Mouse (Mus musculus) cerebellum, postnatal 14 days (tissue): ENCODE data around the gene Smurf1.

Experiments used
- DNase-seq, 2 experiments: peaks; one replicate each; pipeline ENCODE4 v3.0.0; 2021; ENCODE audit warnings: mixed read lengths in 2 of 2

The Smurf1 gene

DNA sequence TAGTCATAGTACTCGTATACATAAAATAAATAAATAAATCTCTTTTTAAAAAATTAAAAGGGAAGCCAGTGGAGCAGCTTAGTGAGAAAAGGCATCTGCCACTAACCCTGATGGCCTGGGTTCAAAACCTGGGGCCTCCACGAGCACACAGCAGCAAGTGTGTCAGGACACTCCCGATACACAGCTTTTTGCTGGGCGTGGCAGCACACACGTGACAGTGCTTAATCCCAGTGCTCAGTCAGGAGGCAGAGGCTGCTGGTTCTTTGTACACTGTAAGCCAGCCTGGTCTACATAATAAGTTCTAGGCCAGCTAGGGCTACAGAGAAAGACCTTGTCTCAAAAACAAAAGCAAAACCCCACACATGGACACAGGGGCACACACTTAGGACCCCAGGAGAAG is 52.3 kb downstream of the Smurf1 start:
- no peak for DNase-seq

DNA sequence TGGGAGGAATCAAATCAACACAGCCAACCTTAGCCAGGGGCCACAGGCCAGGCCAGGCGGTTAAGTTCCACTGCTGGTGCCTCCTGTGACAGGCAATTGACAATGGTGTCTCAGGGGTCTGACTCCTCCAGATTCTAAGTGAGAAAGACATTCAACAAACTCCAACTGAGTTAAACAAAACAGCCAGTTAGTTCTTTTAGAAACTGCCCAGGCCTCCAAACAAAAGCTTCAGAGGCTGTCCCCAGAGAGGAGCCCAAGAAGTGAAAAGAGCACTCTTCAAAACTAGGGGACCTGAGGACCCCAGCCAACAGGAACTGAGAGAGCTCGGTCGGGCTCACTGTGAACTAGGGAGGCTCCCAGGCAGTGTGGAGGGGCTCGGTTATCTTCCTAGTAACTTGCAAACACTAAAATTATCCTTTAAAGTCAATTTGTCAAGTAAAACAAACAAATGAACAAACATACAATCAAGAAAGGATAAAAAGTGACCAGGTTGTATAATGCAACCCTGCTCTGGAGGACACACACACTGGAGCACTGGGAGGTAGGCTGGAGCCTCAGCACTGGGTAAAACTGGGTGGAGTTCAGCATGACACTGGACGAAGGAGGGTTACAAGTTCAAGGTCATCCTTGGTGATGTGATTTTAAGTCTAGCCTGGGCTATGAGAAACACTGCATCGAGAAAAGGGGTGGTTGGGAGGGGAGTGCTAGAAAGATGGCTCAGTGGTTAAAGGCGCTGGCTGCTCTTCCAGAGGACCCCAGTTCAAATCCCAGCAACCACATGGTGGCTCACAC is 52.9 kb downstream of the Smurf1 start:
- DNase-seq, result no peak

DNA sequence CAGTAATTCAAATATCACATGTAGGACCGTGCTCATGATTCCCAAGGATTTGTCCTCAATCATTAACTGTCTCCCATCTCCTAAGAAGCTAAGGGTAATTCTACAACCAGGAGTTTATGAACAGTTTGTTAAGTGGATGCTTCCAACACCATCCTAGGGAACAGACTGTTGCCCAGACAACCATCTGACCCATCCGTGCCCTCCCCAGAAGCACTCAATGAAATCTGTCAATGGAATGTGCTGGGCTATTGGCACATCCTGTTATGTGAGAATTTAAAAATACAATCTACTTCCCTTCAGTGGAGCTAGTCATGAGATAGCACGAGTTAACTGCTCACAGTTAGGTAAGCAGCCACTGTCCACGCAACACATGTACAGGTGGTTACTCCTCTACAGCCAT is 56.1 kb downstream of the Smurf1 start:
- DNase-seq, result no peak

DNA sequence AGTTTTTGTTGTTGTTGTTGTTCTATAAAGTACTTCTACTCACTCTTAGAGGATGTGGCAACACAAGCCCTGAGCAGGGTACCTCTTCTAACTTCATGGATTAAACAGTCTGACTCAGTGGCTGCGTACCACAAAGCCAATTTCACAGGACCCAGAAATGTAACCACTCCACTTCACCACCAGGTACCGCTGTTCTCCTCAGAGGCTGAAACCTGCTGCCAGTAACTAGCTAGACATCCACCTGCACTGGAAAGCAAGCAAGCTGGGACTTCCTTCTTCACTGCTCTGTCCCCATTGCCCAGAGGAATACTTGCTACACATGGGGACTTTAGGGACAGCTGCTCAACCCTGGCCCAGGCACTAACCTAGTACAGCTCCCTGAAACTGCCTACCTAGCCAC is 58.1 kb downstream of the Smurf1 start:
- no peak for DNase-seq

DNA sequence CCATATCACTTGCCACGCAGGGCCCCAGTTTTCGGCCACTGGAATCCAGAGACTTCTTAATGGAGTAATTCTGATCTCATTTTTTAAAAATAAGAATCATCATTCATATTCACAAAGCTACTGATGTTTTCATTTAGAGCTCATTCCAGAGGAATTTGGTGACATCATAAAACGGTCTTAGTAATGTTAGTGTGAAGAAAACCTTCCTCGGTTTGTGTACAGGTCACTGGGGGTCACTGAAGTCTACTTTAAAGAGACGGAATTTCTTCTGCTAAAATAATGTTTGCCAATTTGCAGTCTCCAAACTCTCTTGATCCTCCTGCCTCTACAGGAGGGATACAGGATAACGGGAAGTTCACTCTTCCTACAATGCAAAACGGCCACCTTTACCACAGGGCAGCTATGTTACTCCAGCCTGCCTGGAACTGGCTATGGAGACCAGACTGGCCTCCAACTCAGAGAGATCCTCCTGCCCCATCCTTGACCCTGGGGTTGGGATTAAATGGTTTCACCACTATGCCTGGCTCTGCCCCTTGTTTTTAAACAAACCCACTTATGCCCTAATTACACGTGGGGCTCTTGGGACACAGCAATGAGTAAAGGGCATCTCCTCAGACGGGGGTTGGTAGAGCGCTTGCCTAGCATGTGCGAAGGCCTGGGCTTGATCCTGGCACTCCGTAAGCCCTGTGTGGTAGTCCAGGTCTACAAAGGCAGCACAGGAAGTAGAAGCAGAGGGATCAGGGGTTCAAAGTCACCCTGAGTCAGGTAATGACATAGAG is 61.1 kb downstream of the Smurf1 start:
- no peak for DNase-seq

DNA sequence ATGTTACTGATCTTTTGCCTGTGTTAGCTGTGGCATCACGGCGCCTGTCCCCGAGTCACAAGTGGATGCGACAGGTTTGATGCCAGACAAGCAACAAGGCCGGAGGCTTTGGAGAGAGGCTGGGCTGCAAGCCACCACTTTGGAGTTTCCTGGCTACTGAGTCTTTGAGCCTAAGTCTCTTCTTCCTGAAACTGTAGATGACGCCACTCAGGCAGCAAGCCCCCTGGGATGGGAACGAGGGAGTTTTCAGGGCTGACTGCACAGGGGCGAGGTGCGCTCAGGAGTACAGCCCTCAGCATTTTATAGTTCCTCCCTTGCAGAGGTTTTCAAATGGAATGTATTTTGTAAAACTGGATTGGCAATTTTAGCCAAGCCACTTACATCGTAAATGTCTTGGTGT is 63.9 kb downstream of the Smurf1 start:
- DNase-seq, result no peak

DNA sequence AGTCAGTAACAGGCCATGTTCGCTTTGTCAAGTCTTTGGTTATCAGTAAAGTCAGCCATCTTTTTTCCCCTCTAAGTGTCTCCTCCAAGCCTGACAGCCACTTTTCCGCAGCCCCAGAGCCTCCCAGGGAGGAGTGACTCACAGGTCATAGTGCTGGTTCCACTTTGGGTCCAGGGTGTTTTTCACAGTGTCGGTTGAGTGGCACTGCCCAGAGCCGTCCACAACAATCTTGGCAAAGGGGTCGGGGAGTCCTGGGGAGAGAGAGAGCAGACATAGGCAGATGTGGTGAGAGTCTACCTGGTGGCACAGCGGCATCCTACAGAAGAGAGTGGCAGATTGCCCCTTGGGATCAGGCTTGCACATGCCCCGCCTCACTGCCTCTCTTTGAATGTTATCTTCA is 64.6 kb downstream of the Smurf1 start:
- DNase-seq, result no peak

DNA sequence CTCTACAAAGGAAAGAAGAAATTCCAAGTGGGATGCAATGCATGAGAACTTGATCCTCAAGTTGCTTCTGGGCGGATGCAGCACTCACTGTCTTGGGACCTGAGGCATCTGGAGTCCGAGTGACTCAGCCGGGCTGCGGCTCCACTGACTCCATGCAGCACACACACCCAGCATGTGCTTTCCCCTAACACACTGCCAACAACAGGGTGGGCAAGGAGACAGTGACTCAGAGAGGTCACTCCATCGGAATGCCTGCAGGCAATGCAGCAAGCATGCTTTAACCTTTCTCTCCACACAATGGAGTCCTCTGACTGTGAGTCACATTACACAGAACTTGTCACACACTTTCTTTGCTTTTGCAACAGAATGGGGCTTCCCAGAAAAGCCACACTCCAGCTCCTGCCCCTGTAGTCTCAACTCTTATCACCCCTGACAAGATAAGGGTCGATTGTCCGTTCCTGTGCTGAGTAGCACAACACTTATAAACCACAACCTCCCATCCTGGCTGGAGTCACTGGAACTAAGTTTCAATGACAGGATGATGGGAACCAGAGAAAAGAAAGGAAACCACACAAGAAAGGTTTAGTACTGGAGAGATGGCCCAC is 67.1 kb downstream of the Smurf1 start:
- DNase-seq, result no peak

DNA sequence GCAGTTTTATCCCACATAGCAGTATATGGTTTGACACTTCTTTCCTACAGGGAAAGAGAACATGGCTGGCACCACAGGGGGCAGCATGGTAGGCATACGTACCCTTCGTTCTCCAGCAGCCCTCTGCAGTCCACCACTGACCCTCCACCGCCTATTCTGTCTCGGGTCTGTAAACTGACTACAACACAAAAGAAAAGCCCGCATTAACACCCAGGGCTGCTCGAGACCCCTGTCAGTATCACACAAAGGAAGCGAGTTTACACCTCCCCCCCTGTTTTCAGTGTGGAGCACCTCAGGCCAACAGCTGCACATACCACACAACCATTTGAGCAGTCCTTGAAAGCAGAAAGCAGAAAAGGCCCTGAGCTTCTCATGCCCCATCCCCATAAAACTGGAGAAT is 67.8 kb downstream of the Smurf1 start:
- DNase-seq, result no peak

DNA sequence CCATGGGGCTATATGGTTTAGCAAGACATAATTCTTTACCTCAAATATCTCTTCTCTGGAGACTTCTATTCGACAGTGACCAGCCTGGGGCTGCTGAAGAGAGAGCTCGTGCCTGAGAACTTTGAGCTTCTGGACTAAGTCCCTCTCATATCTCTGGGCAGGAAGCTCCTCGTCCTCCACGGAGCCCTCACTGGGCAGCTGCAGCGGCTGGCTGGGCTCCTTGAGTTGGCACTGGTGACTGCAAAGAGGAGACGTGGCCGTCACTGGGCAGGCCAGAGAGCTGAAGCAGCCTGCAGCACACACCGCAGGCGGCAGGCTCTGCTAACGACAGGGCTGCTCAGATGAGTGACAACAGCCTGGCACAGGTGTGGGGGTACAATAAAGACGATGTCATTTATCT is 74.4 kb downstream of the Smurf1 start:
- DNase-seq, result peak in 1 of 2 experiments; percentile 26

DNA sequence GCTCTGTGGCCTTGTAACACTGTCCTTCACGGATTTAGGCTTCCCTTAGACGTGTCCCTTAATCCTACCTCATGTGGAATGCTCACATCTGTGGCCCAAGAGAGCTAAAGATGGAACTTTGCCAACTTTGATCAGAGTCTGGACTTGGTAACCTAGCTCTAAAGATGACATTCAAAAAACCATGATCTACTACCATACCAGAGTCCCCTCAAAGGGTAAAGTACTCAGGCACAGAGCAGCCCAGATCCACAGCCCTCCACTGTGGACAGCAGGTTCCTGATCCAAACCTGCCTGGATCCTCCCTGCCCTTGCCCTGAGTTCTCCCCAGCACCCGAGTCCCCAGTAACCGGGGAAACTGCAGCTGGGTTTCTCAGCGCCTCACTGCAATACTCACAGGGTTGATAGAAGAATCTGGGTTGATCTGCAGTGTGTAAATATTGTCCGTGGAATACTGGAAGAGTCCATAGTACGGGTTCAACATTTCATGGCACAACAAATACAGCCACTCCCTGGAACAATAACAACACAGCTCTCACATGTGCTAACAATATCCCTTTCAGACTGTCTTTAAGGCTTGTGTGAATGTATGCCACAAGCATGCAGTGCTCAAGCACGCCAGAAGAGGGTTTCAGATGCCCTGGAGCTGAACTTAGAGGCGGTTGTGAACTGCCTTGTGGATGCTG is 79.5 kb downstream of the Smurf1 start:
- DNase-seq, result no peak

DNA sequence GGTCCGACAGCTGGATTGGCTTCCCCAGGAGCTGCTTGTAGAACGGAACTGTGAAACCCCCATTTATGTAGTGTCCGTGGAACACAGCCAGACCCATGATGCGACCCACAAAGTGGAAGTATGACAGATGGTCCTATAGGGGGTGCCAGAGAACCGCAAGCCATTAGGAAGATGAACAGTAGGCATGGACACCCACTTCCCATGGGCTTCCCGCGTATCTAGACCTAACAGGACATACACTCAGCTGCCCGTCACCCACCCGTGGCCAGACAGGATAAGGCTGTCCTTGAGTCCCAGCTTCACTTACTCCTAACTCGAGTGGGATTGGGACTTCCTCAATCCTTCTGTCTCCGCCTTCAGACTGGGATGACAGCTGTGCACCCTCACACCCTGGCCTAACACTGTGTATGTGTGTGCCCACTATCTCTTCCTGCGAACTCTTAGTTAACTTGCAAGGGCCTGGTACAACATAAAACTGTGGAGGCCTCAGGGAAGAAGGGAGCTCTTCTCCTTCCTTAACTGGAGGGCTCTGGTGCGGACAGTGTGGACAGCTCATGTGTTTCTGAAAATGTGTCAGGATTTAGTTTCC is 80.9 kb downstream of the Smurf1 start:
- DNase-seq, result peak; percentile 71 to 79

DNA sequence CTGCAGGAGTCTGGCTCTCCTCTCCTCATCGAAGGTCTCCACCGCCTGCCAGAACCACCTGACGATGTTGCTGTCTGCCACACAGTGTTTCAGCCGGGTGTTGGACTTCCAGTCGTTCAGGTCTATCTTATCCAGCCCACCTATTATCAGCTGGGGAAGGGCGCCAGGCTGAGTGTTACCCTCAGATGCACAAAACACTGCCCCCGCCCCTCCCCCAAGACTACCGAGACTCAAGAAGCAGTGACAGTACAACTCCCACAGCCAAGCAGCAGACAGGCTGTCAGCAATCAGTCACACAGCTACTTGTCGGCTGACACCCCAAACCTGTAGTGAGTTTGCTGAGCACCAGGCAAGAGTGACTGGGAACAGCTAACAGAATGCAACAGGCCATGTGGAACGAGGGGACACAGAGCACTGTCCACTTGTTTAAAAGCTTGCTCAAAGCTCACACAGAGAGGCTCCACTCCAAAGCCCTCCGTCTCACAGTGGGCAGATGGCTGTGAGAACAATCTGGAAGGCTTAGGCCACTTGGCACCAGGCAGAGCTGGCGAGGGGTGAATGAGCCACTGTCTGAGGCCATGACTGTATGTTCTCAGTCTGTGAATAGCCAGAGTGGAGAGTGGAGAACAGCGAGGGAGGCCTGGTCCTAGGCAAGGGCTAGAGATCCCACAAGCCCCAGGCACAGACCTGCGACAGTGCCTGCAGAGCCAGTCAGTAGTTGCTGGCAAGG is 83.8 kb downstream of the Smurf1 start:
- DNase-seq, result peak; percentile 79 to 82

DNA sequence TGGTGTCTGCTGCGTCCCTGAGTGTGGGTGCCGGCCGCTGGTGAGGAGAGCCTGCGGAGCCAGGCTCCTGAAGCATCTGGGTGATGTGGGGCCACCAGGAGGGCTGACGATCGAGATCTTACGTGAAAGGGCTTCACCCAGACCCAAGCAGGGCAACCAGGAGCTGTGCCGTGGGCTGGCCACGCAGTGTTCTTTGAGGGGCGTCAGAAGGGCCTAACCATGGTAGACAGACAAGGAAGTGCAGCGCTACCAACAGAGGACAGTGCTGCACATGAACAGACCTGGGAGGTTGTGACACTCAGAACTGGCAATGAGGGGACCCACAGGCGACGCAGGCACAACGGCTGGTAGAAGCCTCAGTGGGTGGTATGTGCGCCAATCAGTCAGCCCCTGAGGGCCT is 88.6 kb downstream of the Smurf1 start:
- DNase-seq, result no peak

DNA sequence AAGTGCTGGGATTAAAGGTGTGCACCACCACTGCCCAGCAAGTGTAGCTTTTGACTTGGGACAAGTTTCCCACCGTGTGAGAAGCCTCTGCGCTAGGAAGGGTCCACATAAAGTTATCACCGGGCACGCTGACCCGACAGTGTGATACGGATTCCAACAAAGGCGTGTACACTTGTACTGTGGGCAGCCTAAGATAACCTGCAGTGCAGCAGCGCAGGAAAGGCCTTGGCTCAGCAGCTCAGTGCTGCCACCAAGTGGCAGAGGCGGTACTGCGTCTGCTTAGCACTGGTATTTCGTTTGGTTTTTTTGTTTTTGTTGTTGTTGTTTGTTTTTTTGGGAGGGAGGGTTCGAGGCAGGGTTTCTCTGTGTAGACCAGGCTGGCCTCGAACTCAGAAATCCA is 89.8 kb downstream of the Smurf1 start:
- peak; percentile 88 to 90 for DNase-seq

DNA sequence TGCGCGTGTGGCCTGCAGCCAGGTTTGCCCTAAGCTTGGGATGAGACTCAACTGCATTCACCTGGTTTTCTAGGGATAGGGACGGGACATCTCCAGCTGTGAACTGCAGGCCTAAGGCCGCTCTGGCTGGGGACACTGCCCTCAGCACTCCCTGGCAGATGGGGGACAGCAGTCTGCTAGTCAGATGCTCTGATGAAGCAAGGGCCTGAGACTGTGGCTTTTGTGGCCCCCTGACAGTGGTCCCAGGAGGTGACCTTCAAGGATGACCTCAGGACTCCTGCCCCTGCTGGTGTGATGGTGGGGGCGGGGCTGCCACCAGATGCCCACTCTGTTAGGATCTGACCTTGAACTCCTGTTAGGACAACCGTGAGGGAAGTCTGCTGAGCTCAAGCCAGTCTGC is 90.4 kb downstream of the Smurf1 start:
- no peak for DNase-seq

DNA sequence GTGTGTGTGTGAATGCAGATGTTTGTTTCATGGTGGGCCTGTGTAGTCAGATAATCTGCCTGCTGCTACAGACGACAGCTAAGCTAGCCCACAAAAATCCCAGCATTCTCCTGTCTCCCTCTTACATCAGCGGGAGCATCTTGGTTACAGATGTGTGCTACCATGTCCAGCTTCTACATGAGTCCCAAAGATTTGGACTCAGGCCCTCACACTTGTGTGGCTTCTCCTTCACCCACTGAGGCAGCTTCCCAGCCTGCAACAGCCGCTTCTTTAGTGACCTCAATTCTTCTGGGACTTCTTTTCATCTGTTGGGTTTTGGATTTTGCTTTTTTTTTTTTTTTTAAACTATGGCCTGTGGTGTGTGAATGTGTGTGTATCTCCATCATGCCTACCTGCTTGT is 92.8 kb downstream of the Smurf1 start:
- no peak for DNase-seq

DNA sequence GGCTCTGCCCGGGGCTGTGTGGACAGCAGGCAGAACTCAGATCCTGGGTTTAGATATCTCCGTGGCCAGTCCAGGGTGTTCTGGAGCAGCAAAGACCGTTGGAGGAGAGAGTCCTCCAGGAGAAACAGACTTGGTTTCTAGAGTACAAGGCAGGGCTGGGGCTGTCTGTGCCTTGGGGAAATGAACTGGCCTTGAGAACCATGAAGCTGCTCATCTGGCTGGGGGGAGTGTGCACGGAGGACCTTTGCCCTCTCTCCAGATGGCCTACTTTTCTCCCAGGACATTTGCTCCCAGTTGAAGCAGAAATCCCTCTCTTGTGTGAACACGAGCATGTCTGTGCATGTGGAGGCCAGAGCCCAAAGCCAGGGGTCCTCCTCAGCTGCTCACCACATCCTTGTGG is 93.3 kb downstream of the Smurf1 start:
- no peak for DNase-seq

DNA sequence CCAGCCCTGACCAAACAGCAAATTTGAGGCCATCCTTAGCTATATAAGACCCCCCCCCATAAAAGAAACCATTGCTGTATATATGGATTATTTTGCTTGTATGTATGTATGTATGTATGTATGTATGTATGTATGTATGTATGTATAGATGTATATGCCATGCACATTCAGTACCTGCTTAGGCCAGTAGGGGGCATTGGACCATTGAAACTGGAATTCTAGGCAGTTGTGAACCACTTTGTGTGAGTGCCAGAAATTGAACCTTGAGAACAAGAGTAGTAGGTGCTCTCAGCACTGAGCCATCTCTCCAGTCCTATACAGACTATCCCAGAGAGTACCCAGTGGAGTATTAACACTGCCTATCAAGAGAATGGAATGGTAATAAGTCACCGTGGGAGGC is 93.9 kb downstream of the Smurf1 start:
- DNase-seq, result peak in 1 of 2 experiments; percentile 49

DNA sequence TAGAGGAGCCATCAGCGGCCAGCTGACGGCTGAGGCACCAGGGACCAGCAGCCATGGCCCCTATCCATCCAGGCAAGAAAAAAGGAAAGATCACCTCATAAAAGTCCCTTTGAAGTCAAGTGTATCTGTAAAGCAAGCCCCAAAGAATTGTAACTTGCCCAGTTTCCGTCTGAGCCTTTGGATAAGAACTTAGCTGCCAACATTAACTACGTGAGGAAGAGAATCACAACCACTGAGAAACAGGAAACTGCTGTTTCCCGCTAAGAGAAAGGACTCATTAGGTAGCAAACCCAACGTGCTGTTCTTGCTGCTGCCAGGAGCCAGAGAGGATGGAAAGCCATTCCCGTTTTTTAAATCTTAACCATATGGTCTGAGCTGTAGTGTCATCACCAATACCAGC is 94.9 kb downstream of the Smurf1 start:
- DNase-seq, result no peak

DNA sequence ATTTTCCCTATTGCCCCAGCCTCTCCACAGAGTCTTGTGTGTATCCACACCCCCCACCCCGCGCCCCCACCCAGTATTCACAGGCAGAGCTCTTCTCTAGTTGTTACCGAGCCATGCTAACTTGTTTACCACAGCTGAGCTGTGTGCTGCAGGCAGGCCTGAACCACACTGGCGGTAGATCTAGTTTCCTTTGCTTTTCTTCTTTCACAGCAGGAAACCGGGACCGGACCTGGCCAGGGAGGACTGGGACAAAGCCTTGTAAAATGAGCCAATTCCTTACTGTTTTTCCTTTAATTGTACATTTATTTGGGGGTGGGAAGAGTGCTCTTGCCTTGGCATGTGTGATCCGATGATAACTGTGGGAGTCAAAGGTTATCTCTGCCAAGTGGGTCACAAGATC is 96.2 kb downstream of the Smurf1 start:
- DNase-seq, result no peak

DNA sequence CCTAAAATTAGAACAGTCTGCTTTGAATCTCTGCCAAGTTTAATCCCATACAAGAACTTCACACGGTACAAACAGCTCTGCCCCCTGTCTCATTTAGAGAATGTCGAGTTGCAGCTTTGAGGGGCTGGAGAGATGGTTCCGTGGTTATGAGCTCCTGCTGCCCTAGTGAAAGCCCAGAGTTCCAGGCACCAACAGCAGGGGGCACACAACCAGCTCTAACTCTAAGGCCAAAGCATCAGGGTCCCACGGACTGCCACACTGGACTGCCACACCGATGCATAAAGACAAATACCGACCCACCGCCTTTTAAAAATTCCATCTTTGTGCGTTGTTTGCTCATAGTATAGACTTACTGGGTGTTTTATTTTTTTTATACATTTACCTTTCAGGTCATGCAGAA is 98.7 kb downstream of the Smurf1 start:
- DNase-seq, result no peak
